Mouse (Mus musculus): Measurements from ENCODE around the gene Otud1. TPM values are rescaled to one million over a fixed set of nuclear protein-coding genes. Genes with fewer than 3 reads are reported as not detected.

Gene Otud1
- polyA plus RNA-seq, 1 experiment from 2014 or later, result 1.4 TPM

DNA sequence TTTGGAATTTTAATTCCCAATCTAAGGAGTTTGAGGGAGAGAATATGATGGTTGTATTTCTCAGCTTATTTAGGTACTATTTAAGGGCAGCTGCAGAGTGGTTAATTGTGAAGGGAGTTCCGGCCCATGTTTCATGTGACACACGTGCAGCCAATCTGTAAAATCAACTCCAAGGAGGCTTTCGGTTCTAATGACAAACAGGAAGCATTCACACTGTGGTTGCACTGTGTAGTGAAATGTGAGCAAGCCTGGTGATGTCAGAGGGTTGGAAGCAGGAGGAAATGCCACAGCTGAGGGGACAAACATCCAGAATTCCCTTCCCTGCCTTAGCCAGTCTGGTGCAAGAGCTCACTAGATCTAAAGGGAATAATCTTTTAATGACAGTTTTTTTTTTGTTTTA is 8.3 kb downstream of the Otud1 start:
- Histone ChIP-seq H3K27ac (ENCODE audit: low read length) (no peak overlapping the region), H3K4me2 (replicated peaks; ENCODE audit: low read depth, low read length) (no peak overlapping the region), H3K36me3 (ENCODE audit: insufficient read depth, low read length) (no peaks in the 10 kb centered on the region), H3K9me3 (ENCODE audit: low read length) (no peaks in the 10 kb centered on the region), H3K4me3 (ENCODE audit: low read length) (no peak overlapping the region), H3K4me1 (ENCODE audit: insufficient read depth, low read length) (0 out of 2 replicates have a peak, but pooled peaks cover 2% of the 10 kb centered on the region), H3K27me3 (ENCODE audit: insufficient read depth, low read length) (no peaks in the 10 kb centered on the region), H3K9ac (replicated peaks; ENCODE audit: low read length) (no peak overlapping the region)
- WGBS, result 23% methylated on average over 3 of the region's 3 CpGs
- peak; percentile 63; the same call in 1 of the 2 replicates for ATAC-seq (ENCODE audit: low FRiP score, low TSS enrichment)

- WGBS, result 80% methylated on average over 13 of the region's 13 CpGs
- Histone ChIP-seq H3K9me3 (ENCODE audit: low read length) (no peaks in the 10 kb centered on the region), H3K27me3 (ENCODE audit: insufficient read depth, low read length) (no peaks in the 10 kb centered on the region), H3K27ac (ENCODE audit: low read length) (no peak overlapping the region), H3K36me3 (ENCODE audit: insufficient read depth, low read length) (no peaks in the 10 kb centered on the region), H3K9ac (replicated peaks; ENCODE audit: low read length) (no peak overlapping the region), H3K4me3 (ENCODE audit: low read length) (no peak overlapping the region), H3K4me1 (ENCODE audit: insufficient read depth, low read length) (0 out of 2 replicates have a peak, but pooled peaks cover 2% of the 10 kb centered on the region), H3K4me2 (replicated peaks; ENCODE audit: low read depth, low read length) (no peak overlapping the region)
- no peak for ATAC-seq (ENCODE audit: low FRiP score, low TSS enrichment)
Measured at GRCm38 (mm10) chr2:19670851-19671688, 13.5 kb downstream of the Otud1 start.

- WGBS, result 51% methylated on average over 3 of the region's 3 CpGs
- Histone ChIP-seq H3K27ac (ENCODE audit: low read length) (no peak overlapping the region), H3K4me2 (replicated peaks; ENCODE audit: low read depth, low read length) (no peak overlapping the region), H3K27me3 (ENCODE audit: insufficient read depth, low read length) (no peaks in the 10 kb centered on the region), H3K9me3 (ENCODE audit: low read length) (peaks cover 3% of the 10 kb centered on the region; the same call in 1 of the 2 replicates), H3K36me3 (ENCODE audit: insufficient read depth, low read length) (no peaks in the 10 kb centered on the region), H3K9ac (replicated peaks; ENCODE audit: low read length) (no peak overlapping the region), H3K4me3 (ENCODE audit: low read length) (no peak overlapping the region), H3K4me1 (ENCODE audit: insufficient read depth, low read length) (no peaks in the 10 kb centered on the region)
- ATAC-seq (ENCODE audit: low FRiP score, low TSS enrichment), result no peak; the same call in 1 of the 2 replicates
Measured at GRCm38 (mm10) chr2:19682997-19683396, 25.4 kb downstream of the Otud1 start.

GRCm38 (mm10) chr2:19685489-19686147 is 28.1 kb downstream of the Otud1 start:
- H3K9ac ChIP-seq (replicated peaks; ENCODE audit: low read length), result no peak overlapping the region
- no peaks in the 10 kb centered on the region for H3K27me3 ChIP-seq (ENCODE audit: insufficient read depth, low read length)
- H3K4me3 ChIP-seq (ENCODE audit: low read length), result no peak overlapping the region
- 43% methylated on average over 14 of the region's 14 CpGs for WGBS
- H3K4me1 ChIP-seq (ENCODE audit: insufficient read depth, low read length), result no peaks in the 10 kb centered on the region
- H3K4me2 ChIP-seq (replicated peaks; ENCODE audit: low read depth, low read length), result no peak overlapping the region
- no peak overlapping the region for H3K27ac ChIP-seq (ENCODE audit: low read length)
- H3K36me3 ChIP-seq (ENCODE audit: insufficient read depth, low read length), result no peaks in the 10 kb centered on the region
- no peak for ATAC-seq (ENCODE audit: low FRiP score, low TSS enrichment)
- H3K9me3 ChIP-seq (ENCODE audit: low read length), result peaks cover 3% of the 10 kb centered on the region; the same call in 1 of the 2 replicates

- Histone ChIP-seq H3K4me1 (ENCODE audit: insufficient read depth, low read length) (no peaks in the 10 kb centered on the region), H3K27ac (ENCODE audit: low read length) (no peak overlapping the region), H3K36me3 (ENCODE audit: insufficient read depth, low read length) (no peaks in the 10 kb centered on the region), H3K4me2 (replicated peaks; ENCODE audit: low read depth, low read length) (no peak overlapping the region), H3K9ac (replicated peaks; ENCODE audit: low read length) (no peak overlapping the region), H3K9me3 (ENCODE audit: low read length) (no peaks in the 10 kb centered on the region), H3K4me3 (ENCODE audit: low read length) (no peak overlapping the region), H3K27me3 (ENCODE audit: insufficient read depth, low read length) (no peaks in the 10 kb centered on the region)
- WGBS, result 82% methylated on average over 14 of the region's 14 CpGs
- ATAC-seq (ENCODE audit: low FRiP score, low TSS enrichment), result no peak
Measured at GRCm38 (mm10) chr2:19690094-19690493, 32.5 kb downstream of the Otud1 start.

DNA sequence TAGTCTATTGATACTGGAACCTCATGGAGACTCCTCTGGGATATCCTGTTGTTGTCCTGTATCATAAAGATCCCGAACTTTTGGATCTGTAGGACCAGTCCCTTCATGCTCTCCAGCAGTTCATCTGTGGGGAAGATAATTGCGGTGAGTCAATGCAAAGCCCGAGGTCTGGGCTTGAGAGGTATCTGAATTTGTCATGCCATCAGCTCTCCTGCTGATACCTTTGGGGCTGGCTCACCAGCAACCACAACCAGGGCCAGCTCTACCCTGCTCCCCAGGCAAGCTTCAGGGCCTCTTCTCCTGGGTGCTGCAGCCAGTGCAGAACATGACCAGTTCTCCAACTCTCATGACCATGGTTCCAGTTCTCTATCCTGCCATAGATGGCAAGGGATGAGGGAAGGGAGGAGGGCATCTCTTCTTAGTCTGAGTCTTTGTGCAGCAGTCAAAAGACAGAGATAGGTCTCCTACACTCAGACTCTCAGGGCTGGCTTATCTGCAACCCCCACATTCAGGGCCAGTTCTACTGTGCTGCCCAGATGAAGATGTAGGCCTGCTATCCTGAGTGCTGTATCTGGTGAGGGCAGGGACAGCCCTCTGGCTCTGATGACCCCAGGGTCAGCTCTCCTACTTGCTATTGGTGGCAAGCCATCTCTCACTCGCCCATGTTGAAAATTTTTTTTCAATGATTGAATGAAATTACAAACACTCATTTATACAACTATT is 42.2 kb downstream of the Otud1 start:
- H3K9me3 ChIP-seq (ENCODE audit: low read length), result no peaks in the 10 kb centered on the region
- no peaks in the 10 kb centered on the region for H3K4me1 ChIP-seq (ENCODE audit: insufficient read depth, low read length)
- H3K27ac ChIP-seq (ENCODE audit: low read length), result no peak overlapping the region
- H3K36me3 ChIP-seq (ENCODE audit: insufficient read depth, low read length), result no peaks in the 10 kb centered on the region
- H3K27me3 ChIP-seq (ENCODE audit: insufficient read depth, low read length), result no peaks in the 10 kb centered on the region
- no peak overlapping the region for H3K9ac ChIP-seq (replicated peaks; ENCODE audit: low read length)
- ATAC-seq (ENCODE audit: low FRiP score, low TSS enrichment), result no peak
- 81% methylated on average over 4 of the region's 4 CpGs for WGBS
- H3K4me3 ChIP-seq (ENCODE audit: low read length), result no peak overlapping the region
- H3K4me2 ChIP-seq (replicated peaks; ENCODE audit: low read depth, low read length), result no peak overlapping the region

GRCm38 (mm10) chr2:19701386-19701785 is 43.8 kb downstream of the Otud1 start:
- H3K4me2 ChIP-seq (replicated peaks; ENCODE audit: low read depth, low read length), result no peak overlapping the region
- no peak overlapping the region for H3K27ac ChIP-seq (ENCODE audit: low read length)
- no peak for ATAC-seq (ENCODE audit: low FRiP score, low TSS enrichment)
- no peaks in the 10 kb centered on the region for H3K36me3 ChIP-seq (ENCODE audit: insufficient read depth, low read length)
- H3K9ac ChIP-seq (replicated peaks; ENCODE audit: low read length), result no peak overlapping the region
- no peak overlapping the region for H3K4me3 ChIP-seq (ENCODE audit: low read length)
- no peaks in the 10 kb centered on the region for H3K27me3 ChIP-seq (ENCODE audit: insufficient read depth, low read length)
- no peaks in the 10 kb centered on the region for H3K4me1 ChIP-seq (ENCODE audit: insufficient read depth, low read length)
- H3K9me3 ChIP-seq (ENCODE audit: low read length), result no peaks in the 10 kb centered on the region
- WGBS, result 83% methylated on average over 3 of the region's 3 CpGs

DNA sequence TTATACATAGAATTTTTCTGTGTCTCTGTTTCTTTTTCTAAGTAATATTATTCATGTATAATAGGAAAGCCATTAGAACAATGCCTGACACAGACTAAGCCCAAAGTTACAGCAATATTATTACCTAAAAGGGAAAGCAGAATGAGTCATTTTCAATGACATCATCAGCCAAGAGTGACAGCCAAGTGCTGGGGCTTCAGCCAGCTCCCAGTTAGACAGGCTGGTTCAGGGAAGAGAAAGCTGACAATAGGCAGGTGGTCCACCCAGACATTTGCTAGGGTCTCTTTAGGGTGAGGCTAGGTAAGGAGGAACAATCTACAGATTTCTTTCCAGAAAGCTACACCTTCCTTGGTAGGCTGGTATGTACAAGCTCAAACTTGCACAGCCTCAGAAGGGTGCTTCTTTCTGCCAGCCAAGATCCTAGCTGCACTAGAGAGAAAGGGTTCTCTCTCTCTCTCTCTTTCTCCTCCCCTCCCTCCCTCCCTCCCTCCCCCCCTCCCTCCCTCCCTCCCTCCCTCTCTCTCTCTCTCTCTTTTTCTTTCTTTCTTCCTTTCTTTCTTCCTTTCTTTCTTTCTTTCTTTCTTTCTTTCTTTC is 45.6 kb downstream of the Otud1 start:
- Histone ChIP-seq H3K9me3 (ENCODE audit: low read length) (no peaks in the 10 kb centered on the region), H3K4me1 (ENCODE audit: insufficient read depth, low read length) (no peaks in the 10 kb centered on the region), H3K36me3 (ENCODE audit: insufficient read depth, low read length) (no peaks in the 10 kb centered on the region), H3K4me2 (replicated peaks; ENCODE audit: low read depth, low read length) (no peak overlapping the region), H3K27ac (ENCODE audit: low read length) (no peak overlapping the region), H3K27me3 (ENCODE audit: insufficient read depth, low read length) (no peaks in the 10 kb centered on the region), H3K4me3 (ENCODE audit: low read length) (no peak overlapping the region), H3K9ac (replicated peaks; ENCODE audit: low read length) (no peak overlapping the region)
- ATAC-seq (ENCODE audit: low FRiP score, low TSS enrichment), result no peak

GRCm38 (mm10) chr2:19703670-19704069 is 46.1 kb downstream of the Otud1 start:
- ATAC-seq (ENCODE audit: low FRiP score, low TSS enrichment), result no peak
- Histone ChIP-seq H3K36me3 (ENCODE audit: insufficient read depth, low read length) (no peaks in the 10 kb centered on the region), H3K4me1 (ENCODE audit: insufficient read depth, low read length) (no peaks in the 10 kb centered on the region), H3K27ac (ENCODE audit: low read length) (no peak overlapping the region), H3K9ac (replicated peaks; ENCODE audit: low read length) (no peak overlapping the region), H3K9me3 (ENCODE audit: low read length) (no peaks in the 10 kb centered on the region), H3K4me3 (ENCODE audit: low read length) (no peak overlapping the region), H3K27me3 (ENCODE audit: insufficient read depth, low read length) (no peaks in the 10 kb centered on the region), H3K4me2 (replicated peaks; ENCODE audit: low read depth, low read length) (no peak overlapping the region)
- WGBS, result 61% methylated on average over 4 of the region's 4 CpGs

All from kidney, embryonic 16.5 days (tissue).